Mouse (Mus musculus): ENCODE measurements around the gene Arntl2. TPM values are rescaled to one million over a fixed set of nuclear protein-coding genes. Genes with fewer than 3 reads are reported as not detected.
"Not testable (repeated sequence)": the region's sequence is repeated elsewhere in the genome, so short reads cannot be mapped to it uniquely, and the experiment has no call there.

Gene Arntl2
- polyA plus RNA-seq, 1 experiment from 2014 or later: 4.4 TPM

GRCm38 (mm10) chr6:146770808-146771207 is 25.0 kb upstream of the Arntl2 start:
- H3K4me2 ChIP-seq (ENCODE audit: low read depth, low read length): no peak overlapping the region
- H3K27ac ChIP-seq (ENCODE audit: low read length): no peak overlapping the region
- WGBS: 82% methylated on average over 5 of the region's 5 CpGs
- no peak for ATAC-seq (ENCODE audit: low read depth)
- no peaks in the 10 kb centered on the region for H3K9me3 ChIP-seq (ENCODE audit: control insufficient read depth, low read length)
- peaks cover 7% of the 10 kb centered on the region for H3K36me3 ChIP-seq (ENCODE audit: control insufficient read depth, insufficient read depth, low read length)
- no peaks in the 10 kb centered on the region for H3K27me3 ChIP-seq (ENCODE audit: control insufficient read depth, insufficient read depth, low read depth, low read length)
- H3K4me1 ChIP-seq (replicated peaks; ENCODE audit: control insufficient read depth, insufficient read depth, low read length): no peaks in the 10 kb centered on the region
- no peak overlapping the region for H3K9ac ChIP-seq (ENCODE audit: low read length)
- no peak overlapping the region for H3K4me3 ChIP-seq (ENCODE audit: low read length)

- not testable (repeated sequence) for H3K36me3 ChIP-seq (ENCODE audit: control insufficient read depth, insufficient read depth, low read length); H3K4me3 ChIP-seq (ENCODE audit: low read length)
- WGBS: 67% methylated on average over 8 of the region's 8 CpGs
Measured at GRCm38 (mm10) chr6:146775864-146776263, 20.0 kb upstream of the Arntl2 start.

GRCm38 (mm10) chr6:146776610-146777389 is 19.1 kb upstream of the Arntl2 start:
- ATAC-seq (ENCODE audit: low read depth): peak; percentile 96
- 0 out of 2 replicates have a peak, but pooled peaks cover 3% of the 10 kb centered on the region for H3K4me1 ChIP-seq (replicated peaks; ENCODE audit: control insufficient read depth, insufficient read depth, low read length)
- no peak overlapping the region for H3K9ac ChIP-seq (ENCODE audit: low read length)
- H3K4me2 ChIP-seq (ENCODE audit: low read depth, low read length): no peak overlapping the region
- no peaks in the 10 kb centered on the region for H3K27me3 ChIP-seq (ENCODE audit: control insufficient read depth, insufficient read depth, low read depth, low read length)
- WGBS: 18% methylated on average over 2 of the region's 2 CpGs
- no peak overlapping the region for H3K4me3 ChIP-seq (ENCODE audit: low read length)
- no peaks in the 10 kb centered on the region for H3K9me3 ChIP-seq (ENCODE audit: control insufficient read depth, low read length)
- peaks cover 4% of the 10 kb centered on the region; the same call in 1 of the 2 replicates for H3K36me3 ChIP-seq (ENCODE audit: control insufficient read depth, insufficient read depth, low read length)
- no peak overlapping the region for H3K27ac ChIP-seq (ENCODE audit: low read length)

More at GRCm38 (mm10) chr6:146775864-146776263, 20.0 kb upstream of the Arntl2 start:
- not testable (repeated sequence) for ATAC-seq (ENCODE audit: low read depth); H3K4me1 ChIP-seq (replicated peaks; ENCODE audit: control insufficient read depth, insufficient read depth, low read length); H3K4me2 ChIP-seq (ENCODE audit: low read depth, low read length); H3K9ac ChIP-seq (ENCODE audit: low read length); H3K27me3 ChIP-seq (ENCODE audit: control insufficient read depth, insufficient read depth, low read depth, low read length); H3K9me3 ChIP-seq (ENCODE audit: control insufficient read depth, low read length); H3K27ac ChIP-seq (ENCODE audit: low read length)

GRCm38 (mm10) chr6:146778055-146778454 is 17.8 kb upstream of the Arntl2 start:
- ATAC-seq (ENCODE audit: low read depth): no peak
- Histone ChIP-seq H3K27ac (ENCODE audit: low read length) (no peak overlapping the region), H3K4me2 (ENCODE audit: low read depth, low read length) (no peak overlapping the region), H3K27me3 (ENCODE audit: control insufficient read depth, insufficient read depth, low read depth, low read length) (no peaks in the 10 kb centered on the region), H3K9me3 (ENCODE audit: control insufficient read depth, low read length) (no peaks in the 10 kb centered on the region), H3K36me3 (ENCODE audit: control insufficient read depth, insufficient read depth, low read length) (peaks cover 2% of the 10 kb centered on the region; the same call in 1 of the 2 replicates), H3K4me1 (replicated peaks; ENCODE audit: control insufficient read depth, insufficient read depth, low read length) (0 out of 2 replicates have a peak, but pooled peaks cover 3% of the 10 kb centered on the region), H3K9ac (ENCODE audit: low read length) (no peak overlapping the region), H3K4me3 (ENCODE audit: low read length) (no peak overlapping the region)
- 80% methylated on average over 3 of the region's 3 CpGs for WGBS

- no peaks in the 10 kb centered on the region for H3K36me3 ChIP-seq (ENCODE audit: control insufficient read depth, insufficient read depth, low read length)
- WGBS: 80% methylated on average over 3 of the region's 3 CpGs
- H3K9ac ChIP-seq (ENCODE audit: low read length): no peak overlapping the region
- H3K9me3 ChIP-seq (ENCODE audit: control insufficient read depth, low read length): peaks cover 2% of the 10 kb centered on the region; the same call in 1 of the 2 replicates
- ATAC-seq (ENCODE audit: low read depth): no peak
- no peak overlapping the region for H3K4me2 ChIP-seq (ENCODE audit: low read depth, low read length)
- H3K4me1 ChIP-seq (replicated peaks; ENCODE audit: control insufficient read depth, insufficient read depth, low read length): 0 out of 2 replicates have a peak, but pooled peaks cover under 1% of the 10 kb centered on the region
- no peaks in the 10 kb centered on the region for H3K27me3 ChIP-seq (ENCODE audit: control insufficient read depth, insufficient read depth, low read depth, low read length)
- no peak overlapping the region for H3K27ac ChIP-seq (ENCODE audit: low read length)
- no peak overlapping the region for H3K4me3 ChIP-seq (ENCODE audit: low read length)
Measured at GRCm38 (mm10) chr6:146781566-146781965, 14.3 kb upstream of the Arntl2 start.

GRCm38 (mm10) chr6:146793527-146793926 is 2.3 kb upstream of the Arntl2 start:
- peaks cover 2% of the 10 kb centered on the region; the same call in 1 of the 2 replicates for H3K4me1 ChIP-seq (replicated peaks; ENCODE audit: control insufficient read depth, insufficient read depth, low read length)
- no peaks in the 10 kb centered on the region for H3K9me3 ChIP-seq (ENCODE audit: control insufficient read depth, low read length)
- no peak overlapping the region for H3K4me3 ChIP-seq (ENCODE audit: low read length)
- H3K36me3 ChIP-seq (ENCODE audit: control insufficient read depth, insufficient read depth, low read length): no peaks in the 10 kb centered on the region
- H3K27ac ChIP-seq (ENCODE audit: low read length): no peak overlapping the region
- 51% methylated on average over 3 of the region's 3 CpGs for WGBS
- no peaks in the 10 kb centered on the region for H3K27me3 ChIP-seq (ENCODE audit: control insufficient read depth, insufficient read depth, low read depth, low read length)
- no peak overlapping the region for H3K4me2 ChIP-seq (ENCODE audit: low read depth, low read length)
- no peak overlapping the region for H3K9ac ChIP-seq (ENCODE audit: low read length)
- no peak for ATAC-seq (ENCODE audit: low read depth)

GRCm38 (mm10) chr6:146795166-146795923 is 510 bp upstream of the Arntl2 start:
- Histone ChIP-seq H3K9me3 (ENCODE audit: control insufficient read depth, low read length) (no peaks in the 10 kb centered on the region), H3K27me3 (ENCODE audit: control insufficient read depth, insufficient read depth, low read depth, low read length) (no peaks in the 10 kb centered on the region), H3K27ac (ENCODE audit: low read length) (no peak overlapping the region), H3K36me3 (ENCODE audit: control insufficient read depth, insufficient read depth, low read length) (no peaks in the 10 kb centered on the region), H3K4me2 (ENCODE audit: low read depth, low read length) (peak overlapping the region; percentile 79), H3K4me1 (replicated peaks; ENCODE audit: control insufficient read depth, insufficient read depth, low read length) (peaks cover 2% of the 10 kb centered on the region; the same call in 1 of the 2 replicates), H3K4me3 (ENCODE audit: low read length) (peak overlapping the region; percentile 66), H3K9ac (ENCODE audit: low read length) (peak overlapping the region; percentile 80)
- WGBS: 8% methylated on average over 22 of the region's 22 CpGs
- no peak; the same call in 1 of the 2 replicates for ATAC-seq (ENCODE audit: low read depth)

GRCm38 (mm10) chr6:146797446-146797845 is 1.6 kb downstream of the Arntl2 start:
- ATAC-seq (ENCODE audit: low read depth): no peak
- no peaks in the 10 kb centered on the region for H3K36me3 ChIP-seq (ENCODE audit: control insufficient read depth, insufficient read depth, low read length)
- WGBS: 54% methylated on average over 5 of the region's 5 CpGs
- H3K9me3 ChIP-seq (ENCODE audit: control insufficient read depth, low read length): no peaks in the 10 kb centered on the region
- no peak overlapping the region for H3K9ac ChIP-seq (ENCODE audit: low read length)
- no peak overlapping the region for H3K4me2 ChIP-seq (ENCODE audit: low read depth, low read length)
- peaks cover 2% of the 10 kb centered on the region; the same call in 1 of the 2 replicates for H3K4me1 ChIP-seq (replicated peaks; ENCODE audit: control insufficient read depth, insufficient read depth, low read length)
- H3K4me3 ChIP-seq (ENCODE audit: low read length): no peak overlapping the region
- no peak overlapping the region for H3K27ac ChIP-seq (ENCODE audit: low read length)
- no peaks in the 10 kb centered on the region for H3K27me3 ChIP-seq (ENCODE audit: control insufficient read depth, insufficient read depth, low read depth, low read length)

- ATAC-seq (ENCODE audit: low read depth): no peak
- Histone ChIP-seq H3K9ac (ENCODE audit: low read length) (no peak overlapping the region), H3K4me3 (ENCODE audit: low read length) (no peak overlapping the region), H3K36me3 (ENCODE audit: control insufficient read depth, insufficient read depth, low read length) (no peaks in the 10 kb centered on the region), H3K27ac (ENCODE audit: low read length) (no peak overlapping the region), H3K9me3 (ENCODE audit: control insufficient read depth, low read length) (no peaks in the 10 kb centered on the region), H3K4me2 (ENCODE audit: low read depth, low read length) (no peak overlapping the region), H3K4me1 (replicated peaks; ENCODE audit: control insufficient read depth, insufficient read depth, low read length) (no peaks in the 10 kb centered on the region), H3K27me3 (ENCODE audit: control insufficient read depth, insufficient read depth, low read depth, low read length) (no peaks in the 10 kb centered on the region)
- 82% methylated on average over 6 of the region's 6 CpGs for WGBS
Measured at GRCm38 (mm10) chr6:146809991-146810390, 14.1 kb downstream of the Arntl2 start.

All from lung, embryonic 16.5 days (tissue).